Mouse (Mus musculus) testis, adult 2 months (tissue): ENCODE data around the gene Zfp13. TPM values are rescaled to one million over a fixed set of nuclear protein-coding genes. Genes with fewer than 3 reads are reported as not detected.
"Not testable (repeated sequence)": the region's sequence is repeated elsewhere in the genome, so short reads cannot be mapped to it uniquely, and the experiment has no call there.

Source experiments
- H3K27ac ChIP-seq: fragments of 200-500 bp; 2 replicates; pipeline ENCODE4 v1.5.1; 2012; ENCODE audit warnings: low read depth, low read length; ENCODE audit not compliant: control insufficient read depth, insufficient read depth
- H3K27me3 ChIP-seq: fragments of 200-500 bp; 2 replicates; pipeline ENCODE4 v1.6.1; 2012; ENCODE audit warnings: mild to moderate bottlenecking, low read length, moderate library complexity; ENCODE audit not compliant: control insufficient read depth, insufficient read depth
- H3K36me3 ChIP-seq: fragments of 200-500 bp; 2 replicates; pipeline ENCODE4 v1.6.1; 2012; ENCODE audit warnings: mild to moderate bottlenecking, low read length; ENCODE audit not compliant: control insufficient read depth, insufficient read depth
- H3K4me1 ChIP-seq: fragments of 200-500 bp; 2 replicates; pipeline ENCODE4 v1.6.1; 2012; ENCODE audit warnings: low read length; ENCODE audit not compliant: control insufficient read depth, insufficient read depth
- H3K4me3 ChIP-seq: fragments of 200-500 bp; 2 replicates; pipeline ENCODE4 v1.5.1; 2012; ENCODE audit warnings: low read depth, mild to moderate bottlenecking, low read length, moderate library complexity, mixed read lengths; ENCODE audit not compliant: control insufficient read depth
- polyA plus RNA-seq: library from polyadenylated mRNA; depleted of rRNA; stranded (reverse); fragments of >200 nt; gene quantifications from 2 replicates; pipeline ENCODE4 v1.2.3, GENCODE M21; 2012; rRNA removed

The Zfp13 gene
- polyA plus RNA-seq, 1 experiment = 45.3 TPM

DNA sequence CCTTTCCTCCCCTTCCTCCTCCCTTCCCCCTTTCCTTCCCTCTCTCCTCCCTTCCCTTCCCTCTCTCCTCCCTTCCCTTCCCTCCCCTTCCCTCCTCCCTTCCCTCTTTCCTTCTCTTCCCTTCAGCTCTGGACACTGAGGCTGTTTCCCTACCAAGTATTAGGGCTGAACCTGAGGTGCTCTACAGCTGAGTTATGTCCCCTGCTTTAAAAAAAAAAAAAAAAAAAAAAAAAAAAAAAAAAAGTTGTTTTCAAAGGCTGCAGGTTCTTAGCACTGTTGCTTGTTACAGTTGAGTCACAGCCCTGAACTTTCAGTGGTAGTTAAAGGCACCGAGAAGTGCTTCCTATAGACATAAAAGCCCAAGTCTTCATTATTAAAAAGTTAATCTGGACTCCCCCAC is 67.9 kb downstream of the Zfp13 start:
- not testable (repeated sequence) for H3K27ac ChIP-seq, H3K4me3 ChIP-seq, H3K27me3 ChIP-seq

More for the DNA sequence above, 67.9 kb downstream of the Zfp13 start:
- H3K36me3 ChIP-seq, H3K4me1 ChIP-seq: not testable (repeated sequence)

Other genes starting within 250 kb of the Zfp13 start
- gene Vmn2r116, start 214.9 kb downstream of the Zfp13 start, polyA plus RNA-seq = not detected in 2 replicates
- gene Vmn2r117, start 119.8 kb downstream of the Zfp13 start, polyA plus RNA-seq = not detected in 2 replicates
- gene Zfp213, start 35.2 kb downstream of the Zfp13 start, polyA plus RNA-seq = 3.5 and 3.7 TPM in 2 replicates
- gene Zscan10, start 1.4 kb upstream of the Zfp13 start, polyA plus RNA-seq = 4.5 and 4.9 TPM in 2 replicates
- gene Mmp25, start 45.8 kb upstream of the Zfp13 start, polyA plus RNA-seq = 0.35 and 0.36 TPM in 2 replicates
- 1.0 and 1.5 TPM in 2 replicates for gene Bicdl2, start 61.0 kb upstream of the Zfp13 start, polyA plus RNA-seq
- gene Hcfc1r1, start 74.1 kb upstream of the Zfp13 start, polyA plus RNA-seq = 54.9 and 64.9 TPM in 2 replicates
- 9.8 and 9.9 TPM in 2 replicates for gene Thoc6, start 74.4 kb upstream of the Zfp13 start, polyA plus RNA-seq
- gene Tnfrsf12a, start 78.0 kb upstream of the Zfp13 start, polyA plus RNA-seq = 1.2 and 1.7 TPM in 2 replicates
- gene Cldn6, start 79.8 kb upstream of the Zfp13 start, polyA plus RNA-seq = 0.16 and 0.19 TPM in 2 replicates
- gene Cldn9, start 84.5 kb upstream of the Zfp13 start, polyA plus RNA-seq = 0.27 and 0.72 TPM in 2 replicates
- 6.7 and 7.1 TPM in 2 replicates for gene 1520401A03Rik, start 123.3 kb upstream of the Zfp13 start, polyA plus RNA-seq
- 78.6 and 88.6 TPM in 2 replicates for gene Pkmyt1, start 126.8 kb upstream of the Zfp13 start, polyA plus RNA-seq
- 0.69 and 0.85 TPM in 2 replicates for gene Paqr4, start 141.4 kb upstream of the Zfp13 start, polyA plus RNA-seq
- gene Kremen2, start 146.3 kb upstream of the Zfp13 start, polyA plus RNA-seq = 0.80 and 0.97 TPM in 2 replicates
- gene Flywch1, start 172.1 kb upstream of the Zfp13 start, polyA plus RNA-seq = 155 and 178 TPM in 2 replicates
- 11.8 and 14.8 TPM in 2 replicates for gene Flywch2, start 186.6 kb upstream of the Zfp13 start, polyA plus RNA-seq
- 259 and 286 TPM in 2 replicates for gene Srrm2, start 191.0 kb upstream of the Zfp13 start, polyA plus RNA-seq
- 1,587 and 1,813 TPM in 2 replicates for gene Elob, start 229.6 kb upstream of the Zfp13 start, polyA plus RNA-seq
- 0.89 and 1.2 TPM in 2 replicates for gene Prss33, start 236.6 kb upstream of the Zfp13 start, polyA plus RNA-seq
- gene Prss32, start 244.4 kb upstream of the Zfp13 start, polyA plus RNA-seq = 0.30 and 0.36 TPM in 2 replicates
- gene Prss41, start 244.7 kb upstream of the Zfp13 start, polyA plus RNA-seq = 12.2 and 13.8 TPM in 2 replicates